Mouse (Mus musculus) megakaryocyte, embryonic 14.5 days (primary cell): Measurements from ENCODE around the gene BC049762.

ENCODE experiments used
- FLI1 ChIP-seq: IDR thresholded peaks from 2 replicates; pipeline ENCODE4 v1.6.1; 2012; ENCODE audit warnings: low read length, inconsistent platforms, mixed read lengths
- GATA1 ChIP-seq: IDR thresholded peaks from 3 replicates; pipeline ENCODE4 v1.6.1; 2012; ENCODE audit warnings: mixed read lengths, low read length, inconsistent platforms, borderline replicate concordance

- TF ChIP-seq GATA1: no peak
- no peak for TF ChIP-seq FLI1
These were observed 26.8 kb upstream of the BC049762 start, which contains the start of gene Col23a1 for GRCm38 (mm10) chr11:51289564-51290041.
